Mouse (Mus musculus): ENCODE results near the gene Ift57.

- TF ChIP-seq CTCF (IDR thresholded peaks at IDR 0.05; ENCODE audit: control insufficient read depth, insufficient read depth, low read length) (no peak), POLR2A (IDR thresholded peaks at IDR 0.05; ENCODE audit: borderline replicate concordance, control insufficient read depth, low read depth, low read length) (0 out of 2 replicates have a peak, but pooled peaks have one; percentile 5)
Observed at GRCm38 (mm10) chr16:49807419-49807841, 108.4 kb downstream of the Ift57 start.

Measured in bone marrow, adult 2 months (tissue).